Mouse (Mus musculus) embryonic facial prominence, embryonic 14.5 days (tissue): ENCODE measurements around the gene Gse1. TPM values are rescaled to one million over a fixed set of nuclear protein-coding genes. Genes with fewer than 3 reads are reported as not detected.

Experiments used
- ATAC-seq: fragments of 200-750 bp; cut with Nextera tagmentation; 2 replicates; pipeline ENCODE4 v1.8.0; 2017; ENCODE audit warnings: low read depth, moderate number of reproducible peaks, moderate TSS enrichment
- DNase-seq: peaks from one replicate; pipeline ENCODE4 v3.0.0-alpha.2; 2015; ENCODE audit warnings: low spot score
- H3K27ac ChIP-seq: fragments of 300-500 bp; sonication (generic); replicated peaks from 2 replicates; pipeline ENCODE4 v1.5.1; 2014; ENCODE audit warnings: low read depth, mild to moderate bottlenecking, low read length, moderate library complexity
- H3K27me3 ChIP-seq: fragments of 300-500 bp; sonication (generic); replicated peaks from 2 replicates; pipeline ENCODE4 v1.6.1; 2014; ENCODE audit warnings: low read length; ENCODE audit not compliant: control insufficient read depth, insufficient read depth
- H3K36me3 ChIP-seq: fragments of 300-500 bp; sonication (generic); 2 replicates; pipeline ENCODE4 v1.6.1; 2014; ENCODE audit warnings: low read length, mixed read lengths; ENCODE audit not compliant: control insufficient read depth, insufficient read depth
- H3K4me1 ChIP-seq: fragments of 300-500 bp; sonication (generic); 2 replicates; pipeline ENCODE4 v1.6.1; 2014; ENCODE audit warnings: antibody characterized with exemption, low read length; ENCODE audit not compliant: control insufficient read depth, insufficient read depth
- H3K4me2 ChIP-seq: fragments of 300-500 bp; sonication (generic); 2 replicates; pipeline ENCODE4 v1.6.1; 2014; ENCODE audit warnings: low read depth, mild to moderate bottlenecking, low read length, moderate library complexity, mixed read lengths
- H3K4me3 ChIP-seq: fragments of 300-500 bp; sonication (generic); 2 replicates; pipeline ENCODE4 v1.5.1; 2014; ENCODE audit warnings: low read depth, mild to moderate bottlenecking, low read length
- H3K9ac ChIP-seq: fragments of 300-500 bp; sonication (generic); 2 replicates; pipeline ENCODE4 v1.6.1; 2014; ENCODE audit warnings: low read depth, mild to moderate bottlenecking, low read length, moderate library complexity, mixed read lengths
- H3K9me3 ChIP-seq: fragments of 300-500 bp; sonication (generic); 2 replicates; pipeline ENCODE4 v1.6.1; 2016; ENCODE audit warnings: low read length; ENCODE audit not compliant: control insufficient read depth
- WGBS: fragments of 180-500 bp; shearing (Covaris S2); extraction: QIAGEN DNeasy Blood & Tissue Kit; methylation state at CpG from one replicate; pipeline ENCODE4 v1.1.7; 2014; 5-methylcytosine and 5-hydroxymethylcytosine counted together
- polyA plus RNA-seq: library from polyadenylated mRNA; unstranded; fragments of >200 nt; fragmentation: Nextera tagmentation; extraction: Ambion mirVana; gene quantifications from 2 replicates; pipeline ENCODE4 v1.2.1, GENCODE M21; 2014

Gse1 gene
- polyA plus RNA-seq, 1 experiment from 2014 or later = 8.7 TPM

GRCm38 (mm10) chr8:120525135-120525534 lies 296.9 kb downstream of the Gse1 start:
- no peaks in the 10 kb centered on the region for H3K27me3 ChIP-seq
- DNase-seq (no peak), ATAC-seq (no peak)
- H3K4me2 ChIP-seq = no peak overlapping the region
- peaks cover 40% of the 10 kb centered on the region for H3K4me1 ChIP-seq
- H3K4me3 ChIP-seq = no peak overlapping the region
- no peaks in the 10 kb centered on the region for H3K36me3 ChIP-seq
- no peak overlapping the region for H3K27ac ChIP-seq
- H3K9ac ChIP-seq = no peak overlapping the region
- no peaks in the 10 kb centered on the region for H3K9me3 ChIP-seq
- 89% methylated on average over 1 of the region's 1 CpGs for WGBS

DNA sequence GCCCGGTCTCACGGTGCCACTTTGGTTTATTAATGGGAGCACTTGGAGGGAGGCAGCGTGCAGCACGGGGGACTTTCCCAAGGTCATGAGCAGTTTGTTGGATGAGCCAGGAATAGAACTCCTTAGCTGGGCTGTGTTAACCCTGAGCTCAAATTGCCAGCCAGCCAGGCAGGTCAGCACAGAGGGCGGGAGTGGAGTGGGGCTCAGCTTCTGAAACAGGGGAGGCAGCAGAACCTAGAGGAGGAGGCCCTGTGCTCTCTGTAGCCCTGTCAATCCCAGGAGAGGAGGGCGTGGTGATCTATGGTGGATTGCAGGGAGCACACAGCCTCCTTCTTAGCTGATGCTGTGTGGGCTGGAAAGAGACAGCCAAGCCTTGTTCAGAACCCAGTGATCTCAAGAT lies 297.6 kb downstream of the Gse1 start:
- WGBS = 59% methylated on average over 6 of the region's 6 CpGs

DNA sequence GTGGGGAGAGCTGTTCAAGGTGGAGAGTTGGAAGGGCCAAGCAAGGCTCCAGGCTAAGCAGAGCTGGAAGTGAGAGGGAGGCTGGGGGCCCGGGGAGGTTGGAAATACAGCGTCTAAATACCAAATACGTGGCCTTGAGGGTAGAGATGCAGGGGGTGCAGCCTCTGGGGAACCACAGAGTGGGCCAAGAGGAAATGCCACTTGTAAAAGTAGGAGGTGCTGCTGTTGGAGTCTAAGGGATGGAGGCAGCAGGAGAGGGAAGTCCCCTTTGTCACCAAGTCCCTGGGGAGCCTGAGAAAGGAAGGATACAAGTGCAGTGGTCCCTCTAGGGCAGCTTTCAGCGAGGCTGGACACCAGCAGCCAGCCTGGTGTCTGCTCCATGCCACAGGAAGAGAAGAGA lies 298.3 kb downstream of the Gse1 start:
- Histone ChIP-seq H3K36me3 (no peaks in the 10 kb centered on the region), H3K4me1 (peaks cover 33% of the 10 kb centered on the region), H3K4me3 (no peak overlapping the region), H3K27ac (no peak overlapping the region), H3K9ac (no peak overlapping the region), H3K4me2 (no peak overlapping the region), H3K27me3 (no peaks in the 10 kb centered on the region), H3K9me3 (no peaks in the 10 kb centered on the region)
- ATAC-seq = no peak
- no peak for DNase-seq
- 28% methylated on average over 4 of the region's 4 CpGs for WGBS

More for the DNA sequence above, 297.6 kb downstream of the Gse1 start:
- Histone ChIP-seq H3K9me3 (no peaks in the 10 kb centered on the region), H3K4me3 (no peak overlapping the region), H3K4me1 (peaks cover 33% of the 10 kb centered on the region), H3K9ac (no peak overlapping the region), H3K27ac (no peak overlapping the region; the same call in 1 of the 2 replicates), H3K36me3 (no peaks in the 10 kb centered on the region), H3K4me2 (no peak overlapping the region), H3K27me3 (no peaks in the 10 kb centered on the region)
- ATAC-seq = peak; percentile 31; the same call in 1 of the 2 replicates
- peak; percentile 58 for DNase-seq

DNA sequence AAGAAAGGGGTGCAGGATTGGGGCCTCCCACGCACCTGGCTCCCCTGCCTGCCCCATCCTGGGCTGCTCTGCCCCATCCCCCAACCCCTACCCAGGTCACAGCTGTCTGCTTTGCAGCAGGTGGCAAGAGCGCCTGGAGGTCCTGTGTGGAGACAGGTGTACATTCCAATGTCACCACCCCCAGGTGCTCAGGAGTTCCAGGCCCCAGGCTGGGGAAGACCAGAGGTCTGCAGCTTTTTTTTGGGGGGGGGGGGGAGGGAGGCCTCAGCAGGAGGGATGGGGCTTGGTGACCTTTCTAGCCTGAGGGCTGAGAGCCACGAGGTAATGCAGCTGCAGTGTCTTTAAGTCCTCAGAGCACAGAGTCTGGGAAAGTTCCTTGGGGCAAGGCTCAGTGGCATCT lies 300.1 kb downstream of the Gse1 start:
- no peaks in the 10 kb centered on the region for H3K9me3 ChIP-seq
- H3K4me2 ChIP-seq = no peak overlapping the region
- H3K9ac ChIP-seq = peak overlapping the region; percentile 5; the same call in 1 of the 2 replicates
- no peaks in the 10 kb centered on the region for H3K27me3 ChIP-seq
- no peaks in the 10 kb centered on the region for H3K36me3 ChIP-seq
- no peak overlapping the region for H3K4me3 ChIP-seq
- ATAC-seq (0 out of 2 replicates have a peak, but pooled peaks have one; percentile 6), DNase-seq (peak; percentile 49)
- H3K27ac ChIP-seq = no peak overlapping the region
- 83% methylated on average over 1 of the region's 3 CpGs for WGBS
- H3K4me1 ChIP-seq = peaks cover 49% of the 10 kb centered on the region

GRCm38 (mm10) chr8:120529226-120529625 lies 301.0 kb downstream of the Gse1 start:
- DNase-seq (no peak), ATAC-seq (no peak)
- H3K36me3 ChIP-seq = no peaks in the 10 kb centered on the region
- H3K4me3 ChIP-seq = no peak overlapping the region
- no peak overlapping the region for H3K9ac ChIP-seq
- H3K9me3 ChIP-seq = no peaks in the 10 kb centered on the region
- H3K27me3 ChIP-seq = peaks cover 8% of the 10 kb centered on the region; the same call in 1 of the 2 replicates
- H3K4me1 ChIP-seq = peaks cover 54% of the 10 kb centered on the region
- 57% methylated on average over 7 of the region's 7 CpGs for WGBS
- no peak overlapping the region for H3K27ac ChIP-seq
- H3K4me2 ChIP-seq = no peak overlapping the region

- no peaks in the 10 kb centered on the region for H3K36me3 ChIP-seq
- H3K27me3 ChIP-seq = peaks cover 8% of the 10 kb centered on the region; the same call in 1 of the 2 replicates
- H3K4me1 ChIP-seq = peaks cover 59% of the 10 kb centered on the region
- no peaks in the 10 kb centered on the region for H3K9me3 ChIP-seq
- no peak overlapping the region for H3K9ac ChIP-seq
- ATAC-seq = no peak
- DNase-seq = no peak
- H3K4me3 ChIP-seq = no peak overlapping the region
- 58% methylated on average over 16 of the region's 16 CpGs for WGBS
- H3K4me2 ChIP-seq = no peak overlapping the region
- H3K27ac ChIP-seq = no peak overlapping the region
Measured at GRCm38 (mm10) chr8:120530954-120531656, 302.8 kb downstream of the Gse1 start.

- DNase-seq (no peak), ATAC-seq (no peak)
- 43% methylated on average over 10 of the region's 10 CpGs for WGBS
- Histone ChIP-seq H3K27ac (peak overlapping the region; percentile 39; the same call in 1 of the 2 replicates), H3K27me3 (peaks cover 8% of the 10 kb centered on the region; the same call in 1 of the 2 replicates), H3K9me3 (no peaks in the 10 kb centered on the region), H3K4me3 (no peak overlapping the region), H3K4me2 (peak overlapping the region; percentile 50), H3K9ac (no peak overlapping the region), H3K36me3 (no peaks in the 10 kb centered on the region), H3K4me1 (peaks cover 56% of the 10 kb centered on the region)
Measured at GRCm38 (mm10) chr8:120531775-120532516, 303.7 kb downstream of the Gse1 start.

DNA sequence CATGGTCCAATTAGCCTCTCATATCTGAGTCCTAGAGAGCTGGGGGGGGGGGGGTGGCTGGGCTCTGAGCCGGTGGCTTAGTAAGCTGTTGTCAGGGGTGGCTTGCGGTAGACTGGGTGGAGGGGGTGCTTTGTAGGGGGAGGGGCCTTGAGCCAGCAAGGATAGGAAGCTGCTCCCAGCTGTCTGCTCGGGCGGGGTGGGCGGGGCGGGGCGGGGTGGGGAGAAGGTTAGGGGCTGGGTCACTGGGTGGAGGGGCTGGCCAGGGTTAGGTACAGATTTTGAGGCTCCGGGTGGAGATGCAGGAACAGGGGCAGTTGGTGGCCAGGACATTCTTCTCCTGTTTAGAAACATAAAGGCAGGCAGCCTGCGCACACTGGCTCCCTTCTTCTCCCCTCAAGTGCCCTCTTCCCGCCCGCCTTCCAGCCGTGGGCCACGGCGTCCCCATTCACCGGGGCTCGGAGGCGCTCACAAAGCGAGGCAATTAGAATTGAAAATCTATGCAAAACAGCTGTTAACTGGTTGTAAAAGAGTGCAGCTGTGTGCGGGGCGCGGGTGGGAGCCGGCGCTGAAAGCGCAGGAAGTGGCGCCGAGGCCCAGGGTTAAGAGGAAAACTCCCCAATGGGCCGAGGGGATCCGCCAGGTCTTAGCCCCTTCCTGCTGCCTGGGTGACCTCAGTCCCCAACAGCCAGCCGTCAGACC lies 304.4 kb downstream of the Gse1 start:
- H3K4me1 ChIP-seq = peaks cover 60% of the 10 kb centered on the region

More for the DNA sequence above, 304.4 kb downstream of the Gse1 start:
- DNase-seq (peak; percentile 80), ATAC-seq (no peak)
- H3K4me3 ChIP-seq = peak overlapping the region; percentile 15; the same call in 1 of the 2 replicates
- WGBS = 4% methylated on average over 17 of the region's 29 CpGs
- H3K9me3 ChIP-seq = no peaks in the 10 kb centered on the region
- peak overlapping the region; percentile 39; the same call in 1 of the 2 replicates for H3K27ac ChIP-seq
- H3K9ac ChIP-seq = peak overlapping the region; percentile 34; the same call in 1 of the 2 replicates
- peaks cover 8% of the 10 kb centered on the region; the same call in 1 of the 2 replicates for H3K27me3 ChIP-seq
- peak overlapping the region; percentile 50 for H3K4me2 ChIP-seq
- H3K36me3 ChIP-seq = no peaks in the 10 kb centered on the region
